Mouse (Mus musculus) hindbrain, embryonic 10.5 days (tissue): Measurements from ENCODE around the gene Zfyve19. TPM values are rescaled to one million over a fixed set of nuclear protein-coding genes. Genes with fewer than 3 reads are reported as not detected.
A peak's percentile ranks its signal among the peaks of the same experiment; 100 is the strongest.

Experiments
- DNase-seq: peaks from one replicate; pipeline ENCODE4 v3.0.0-alpha.2; 2017; ENCODE audit warnings: low spot score
- H3K27ac ChIP-seq: fragments of 300-500 bp; sonication (generic); 2 replicates; pipeline ENCODE4 v1.5.1; 2016; ENCODE audit warnings: mild to moderate bottlenecking, moderate library complexity
- H3K27me3 ChIP-seq: fragments of 300-500 bp; sonication (generic); 2 replicates; pipeline ENCODE4 v1.6.1; 2016; ENCODE audit warnings: mild to moderate bottlenecking; ENCODE audit not compliant: poor library complexity, insufficient read depth, severe bottlenecking
- H3K36me3 ChIP-seq: fragments of 300-500 bp; sonication (generic); 2 replicates; pipeline ENCODE4 v1.6.1; 2016; ENCODE audit warnings: mild to moderate bottlenecking, moderate library complexity
- H3K4me1 ChIP-seq: fragments of 300-500 bp; sonication (generic); replicated peaks from 2 replicates; pipeline ENCODE4 v1.6.1; 2016; ENCODE audit warnings: mild to moderate bottlenecking
- H3K4me3 ChIP-seq: fragments of 300-500 bp; sonication (generic); 2 replicates; pipeline ENCODE4 v1.5.1; 2016; ENCODE audit warnings: mild to moderate bottlenecking, moderate library complexity
- H3K9me3 ChIP-seq: fragments of 300-500 bp; sonication (generic); 2 replicates; pipeline ENCODE4 v1.6.1; 2016; ENCODE audit warnings: mild to moderate bottlenecking, moderate library complexity
- WGBS: fragments of 180-500 bp; shearing (Covaris S2); methylation state at CpG from one replicate; pipeline ENCODE4 v1.1.7; 2016; 5-methylcytosine and 5-hydroxymethylcytosine counted together
- polyA plus RNA-seq: library from polyadenylated mRNA; unstranded; fragments of >200 nt; fragmentation: Nextera tagmentation; extraction: Ambion mirVana; gene quantifications from 2 replicates; pipeline ENCODE4 v1.2.1, GENCODE M21; 2016

The Zfyve19 gene
- polyA plus RNA-seq, 1 experiment from 2014 or later: 52.2 TPM

- H3K4me3 ChIP-seq: no peak overlapping the region
- 83% methylated on average over 9 of the region's 9 CpGs for WGBS
- DNase-seq: no peak
- H3K9me3 ChIP-seq: no peaks in the 10 kb centered on the region
- peaks cover 31% of the 10 kb centered on the region for H3K27me3 ChIP-seq
- peaks cover 11% of the 10 kb centered on the region for H3K4me1 ChIP-seq
- H3K27ac ChIP-seq: no peak overlapping the region
- H3K36me3 ChIP-seq: no peaks in the 10 kb centered on the region
Measured at GRCm38 (mm10) chr2:119242548-119242947, 34.1 kb downstream of the Zfyve19 start.

GRCm38 (mm10) chr2:119245246-119245645 is 36.8 kb downstream of the Zfyve19 start:
- DNase-seq: no peak
- WGBS: 89% methylated on average over 7 of the region's 7 CpGs

GRCm38 (mm10) chr2:119247904-119248303 is 39.5 kb downstream of the Zfyve19 start:
- Histone ChIP-seq H3K4me3 (no peak overlapping the region), H3K27ac (no peak overlapping the region), H3K36me3 (no peaks in the 10 kb centered on the region), H3K4me1 (0 out of 2 replicates have a peak, but pooled peaks cover 11% of the 10 kb centered on the region), H3K27me3 (no peaks in the 10 kb centered on the region), H3K9me3 (no peaks in the 10 kb centered on the region)
- 87% methylated on average over 9 of the region's 9 CpGs for WGBS
- no peak for DNase-seq

More at GRCm38 (mm10) chr2:119245246-119245645, 36.8 kb downstream of the Zfyve19 start:
- Histone ChIP-seq H3K4me1 (peaks cover 1% of the 10 kb centered on the region; the same call in 1 of the 2 replicates), H3K27ac (no peak overlapping the region), H3K4me3 (no peak overlapping the region), H3K36me3 (no peaks in the 10 kb centered on the region), H3K27me3 (peaks cover 4% of the 10 kb centered on the region), H3K9me3 (no peaks in the 10 kb centered on the region)

DNA sequence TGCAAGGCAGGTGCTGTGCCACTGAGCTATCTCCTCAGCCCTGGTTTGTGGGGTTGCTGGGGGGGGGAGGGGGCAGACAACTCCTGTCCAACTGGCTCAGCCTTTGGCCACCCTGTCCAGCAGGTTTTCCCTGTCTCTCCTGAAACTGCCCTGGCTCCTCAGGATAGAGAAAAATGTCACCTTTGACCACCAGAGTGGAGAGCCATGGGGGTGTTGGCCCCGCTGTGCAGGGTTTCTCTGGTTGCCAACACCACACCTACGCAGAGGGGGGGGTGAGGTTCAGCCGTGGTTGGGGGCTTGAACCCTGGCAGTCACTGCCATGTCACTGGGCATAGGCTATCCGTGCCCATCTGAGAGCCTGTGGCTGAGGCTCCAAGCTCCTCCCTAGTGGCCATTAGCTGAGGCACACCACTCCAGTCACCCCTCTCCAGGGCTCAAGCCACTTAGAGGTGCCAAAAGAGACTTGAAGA is 41.2 kb downstream of the Zfyve19 start:
- no peaks in the 10 kb centered on the region for H3K36me3 ChIP-seq
- peaks cover 13% of the 10 kb centered on the region for H3K27me3 ChIP-seq
- H3K4me3 ChIP-seq: no peak overlapping the region
- 0 out of 2 replicates have a peak, but pooled peaks cover 11% of the 10 kb centered on the region for H3K4me1 ChIP-seq
- H3K9me3 ChIP-seq: no peaks in the 10 kb centered on the region
- DNase-seq: no peak
- WGBS: 78% methylated on average over 4 of the region's 4 CpGs
- no peak overlapping the region for H3K27ac ChIP-seq

GRCm38 (mm10) chr2:119250377-119250776 is 42.0 kb downstream of the Zfyve19 start:
- Histone ChIP-seq H3K27ac (no peak overlapping the region), H3K36me3 (no peaks in the 10 kb centered on the region), H3K27me3 (peaks cover 21% of the 10 kb centered on the region), H3K4me1 (0 out of 2 replicates have a peak, but pooled peaks cover 11% of the 10 kb centered on the region), H3K9me3 (no peaks in the 10 kb centered on the region), H3K4me3 (no peak overlapping the region)
- WGBS: 65% methylated on average over 5 of the region's 5 CpGs
- DNase-seq: no peak

DNA sequence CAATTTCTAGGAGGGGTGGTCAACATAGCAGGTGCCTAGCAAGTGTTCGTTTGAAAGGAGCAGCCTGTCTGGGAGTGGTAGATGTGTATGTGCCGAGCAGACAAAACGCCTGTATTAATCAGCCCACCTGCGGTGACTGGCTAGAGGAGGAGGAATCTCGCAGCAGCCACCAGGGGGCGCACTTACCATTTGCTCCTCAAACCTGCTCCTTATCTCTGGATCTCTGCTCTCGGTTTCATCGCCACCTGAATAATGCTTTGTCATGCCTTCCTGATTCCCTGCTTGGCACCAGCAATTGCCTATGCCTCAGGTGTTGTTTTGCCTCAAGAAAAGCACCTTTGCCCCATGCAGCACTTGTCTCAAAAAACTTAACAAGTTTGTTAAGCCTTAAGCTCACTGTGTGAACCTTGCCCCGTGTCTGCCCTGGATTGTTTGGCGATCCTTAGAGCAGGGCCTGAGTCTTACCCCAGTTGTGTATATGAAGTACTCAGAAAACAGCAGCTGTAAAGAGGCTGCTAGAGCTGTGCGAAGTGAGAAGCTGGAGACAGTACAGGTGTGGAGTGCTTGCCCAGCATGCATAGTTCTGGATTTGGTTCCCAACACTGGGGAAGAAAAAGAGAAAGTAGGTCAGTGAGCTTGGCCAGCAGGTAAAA is 42.5 kb downstream of the Zfyve19 start:
- peak overlapping the region; percentile 20; the same call in 1 of the 2 replicates for H3K4me3 ChIP-seq
- H3K9me3 ChIP-seq: no peaks in the 10 kb centered on the region
- whole genome bisulfite sequencing: 15% methylated on average over 11 of the region's 11 CpGs
- H3K36me3 ChIP-seq: no peaks in the 10 kb centered on the region
- H3K4me1 ChIP-seq: 0 out of 2 replicates have a peak, but pooled peaks cover 11% of the 10 kb centered on the region
- peak; percentile 87 for DNase-seq
- peaks cover 23% of the 10 kb centered on the region for H3K27me3 ChIP-seq
- H3K27ac ChIP-seq: 0 out of 2 replicates have a peak overlapping the region, but pooled peaks have one; percentile 31

DNA sequence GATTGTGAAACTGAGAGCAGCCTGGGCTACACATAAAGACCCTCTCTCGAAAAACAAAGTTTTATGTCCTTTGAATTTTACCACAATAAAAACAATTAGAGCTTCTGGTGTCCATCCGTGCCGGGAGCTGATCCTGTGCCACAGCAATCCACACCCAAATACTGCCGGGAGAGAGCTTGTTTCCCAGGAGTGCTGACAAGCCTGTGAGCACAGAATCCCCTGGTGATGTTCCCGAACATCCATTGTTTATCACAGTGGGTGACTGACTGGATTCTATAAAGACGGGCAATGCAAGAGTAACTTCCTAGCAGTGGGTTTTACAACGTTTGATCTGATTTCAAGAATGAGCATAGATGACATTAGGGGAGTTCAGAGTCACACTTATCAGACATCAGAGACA is 46.6 kb downstream of the Zfyve19 start:
- WGBS: 15% methylated on average over 7 of the region's 7 CpGs
- Histone ChIP-seq H3K4me1 (0 out of 2 replicates have a peak, but pooled peaks cover 11% of the 10 kb centered on the region), H3K4me3 (no peak overlapping the region), H3K27me3 (peaks cover 26% of the 10 kb centered on the region), H3K9me3 (no peaks in the 10 kb centered on the region), H3K27ac (no peak overlapping the region), H3K36me3 (no peaks in the 10 kb centered on the region)
- DNase-seq: no peak

GRCm38 (mm10) chr2:119260518-119260917 is 52.1 kb downstream of the Zfyve19 start:
- H3K9me3 ChIP-seq: no peaks in the 10 kb centered on the region
- peaks cover 4% of the 10 kb centered on the region for H3K27me3 ChIP-seq
- H3K4me3 ChIP-seq: no peak overlapping the region
- no peaks in the 10 kb centered on the region for H3K36me3 ChIP-seq
- DNase-seq: no peak
- H3K4me1 ChIP-seq: 0 out of 2 replicates have a peak, but pooled peaks cover 3% of the 10 kb centered on the region
- WGBS: 75% methylated on average over 1 of the region's 1 CpGs
- no peak overlapping the region for H3K27ac ChIP-seq

GRCm38 (mm10) chr2:119261326-119261725 is 52.9 kb downstream of the Zfyve19 start:
- Histone ChIP-seq H3K27ac (no peak overlapping the region), H3K27me3 (peaks cover 3% of the 10 kb centered on the region; the same call in 1 of the 2 replicates), H3K4me3 (no peak overlapping the region), H3K4me1 (0 out of 2 replicates have a peak, but pooled peaks cover 3% of the 10 kb centered on the region), H3K9me3 (no peaks in the 10 kb centered on the region), H3K36me3 (no peaks in the 10 kb centered on the region)
- DNase-seq: no peak
- 72% methylated on average over 2 of the region's 2 CpGs for WGBS

GRCm38 (mm10) chr2:119262978-119263377 is 54.6 kb downstream of the Zfyve19 start:
- Histone ChIP-seq H3K9me3 (no peaks in the 10 kb centered on the region), H3K27me3 (peaks cover 1% of the 10 kb centered on the region; the same call in 1 of the 2 replicates), H3K4me3 (no peak overlapping the region), H3K36me3 (no peaks in the 10 kb centered on the region), H3K27ac (no peak overlapping the region), H3K4me1 (0 out of 2 replicates have a peak, but pooled peaks cover 3% of the 10 kb centered on the region)
- DNase-seq: no peak
- WGBS: 47% methylated on average over 8 of the region's 8 CpGs

GRCm38 (mm10) chr2:119263813-119264212 is 55.4 kb downstream of the Zfyve19 start:
- H3K9me3 ChIP-seq: no peaks in the 10 kb centered on the region
- no peak overlapping the region for H3K4me3 ChIP-seq
- no peak overlapping the region for H3K27ac ChIP-seq
- WGBS: 87% methylated on average over 5 of the region's 5 CpGs
- no peaks in the 10 kb centered on the region for H3K36me3 ChIP-seq
- H3K4me1 ChIP-seq: 0 out of 2 replicates have a peak, but pooled peaks cover 3% of the 10 kb centered on the region
- DNase-seq: no peak
- H3K27me3 ChIP-seq: peaks cover 10% of the 10 kb centered on the region; the same call in 1 of the 2 replicates
